Mouse (Mus musculus): ENCODE measurements around the gene Tspan11.

DNA sequence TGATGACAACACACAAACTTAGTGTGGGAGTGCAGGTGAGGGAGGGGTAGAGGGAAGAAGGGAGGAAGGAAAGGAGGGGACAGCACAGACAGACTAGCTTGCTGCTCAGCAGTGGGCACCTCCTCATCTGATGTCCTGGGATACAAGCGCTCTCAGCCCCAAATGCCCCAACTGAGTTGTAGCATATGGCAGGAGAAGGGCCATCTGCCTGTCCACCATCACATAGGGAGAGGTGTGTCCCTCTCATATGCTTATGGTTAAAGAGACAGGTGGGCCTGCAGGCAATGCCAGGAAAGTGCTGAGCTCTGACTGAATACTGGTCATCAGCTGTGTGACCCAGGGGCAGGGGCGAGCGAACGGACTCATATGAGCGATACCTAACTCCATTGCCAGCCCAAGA is 92.4 kb downstream of the Tspan11 start:
- TF ChIP-seq CTCF (IDR thresholded peaks at IDR 0.05), result no peak
- no peak for TF ChIP-seq EP300 (IDR thresholded peaks at IDR 0.05)

All from lung, postnatal 0 days (tissue).